Mouse (Mus musculus) ES-E14 (cell line): ENCODE data around the gene Csta1.

Source experiments
- CHD2 ChIP-seq: IDR thresholded peaks from 2 replicates; pipeline ENCODE4 v1.6.1; 2014; ENCODE audit warnings: mild to moderate bottlenecking, low read depth, low read length, inconsistent platforms
- MAFK ChIP-seq: IDR thresholded peaks from 2 replicates; pipeline ENCODE4 v1.6.1; 2014; ENCODE audit warnings: mild to moderate bottlenecking, low read depth, low read length, inconsistent platforms; ENCODE audit not compliant: insufficient read depth
- ZC3H11A ChIP-seq: IDR thresholded peaks from 2 replicates; pipeline ENCODE4 v1.6.1; 2012; ENCODE audit warnings: low read depth, mild to moderate bottlenecking, inconsistent platforms, low read length, borderline replicate concordance
- ZNF384 ChIP-seq: IDR thresholded peaks from 2 replicates; pipeline ENCODE4 v1.6.1; 2012; ENCODE audit warnings: low read depth, low read length, inconsistent platforms

- TF ChIP-seq ZC3H11A (no peak), MAFK (no peak), ZNF384 (no peak), CHD2 (no peak)
These were observed 58.5 kb downstream of the Csta1 start for GRCm38 (mm10) chr16:36072410-36073011.
